Mouse (Mus musculus): ENCODE results near the gene Hbq1b.

Gene Hbq1b

DNA sequence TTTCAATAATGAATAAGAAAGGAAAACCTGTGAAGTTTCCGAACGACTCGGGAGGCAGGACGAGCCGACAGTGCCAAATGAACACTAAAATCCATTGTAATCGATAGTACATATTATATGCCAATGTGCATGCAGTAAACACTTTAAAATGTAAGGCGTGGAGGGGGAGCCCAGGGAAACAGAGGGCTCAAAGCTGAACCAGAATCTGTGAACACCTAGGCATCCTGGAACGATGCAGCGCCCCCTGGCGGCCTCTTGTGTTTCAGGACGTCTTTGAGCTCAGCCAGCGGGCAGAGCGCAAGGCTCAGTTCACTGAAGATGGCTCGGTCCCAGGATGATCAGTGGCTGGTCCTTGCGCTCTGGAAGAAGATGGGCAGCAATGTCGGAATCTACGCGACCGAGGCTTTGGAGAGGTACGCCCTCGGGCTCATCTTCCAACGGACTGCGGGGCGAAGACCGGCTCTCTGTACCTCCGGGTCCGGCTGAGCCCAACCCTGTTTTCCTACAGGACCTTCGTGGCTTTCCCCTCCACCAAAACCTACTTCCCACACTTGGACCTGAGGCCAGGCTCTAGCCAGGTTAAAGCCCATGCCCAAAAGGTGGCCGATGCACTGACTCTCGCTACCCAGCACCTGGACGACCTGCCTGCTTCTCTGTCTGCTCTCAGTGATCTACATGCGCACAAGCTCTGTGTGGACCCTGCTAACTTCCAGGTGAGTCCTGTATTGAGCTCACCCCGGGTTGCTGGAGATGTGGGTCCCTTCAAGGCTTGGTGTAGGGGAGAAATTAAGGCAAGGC, at the start of gene Hbq1b:
Gene Hbq1b (plus strand): TSS at position 271 of the 798 bp plus-strand sequence.
- CTCF ChIA-PET = interaction anchor here (0.6 to 1.7 kb wide), 46 partner anchors 9 to 1684 kb away, joined by 3 to 49 read pairs (median 4); partner anchors contain the start of genes Hbq1a (in 3 of the 4) and Nprl3 (in 1 of the 4)

DNA sequence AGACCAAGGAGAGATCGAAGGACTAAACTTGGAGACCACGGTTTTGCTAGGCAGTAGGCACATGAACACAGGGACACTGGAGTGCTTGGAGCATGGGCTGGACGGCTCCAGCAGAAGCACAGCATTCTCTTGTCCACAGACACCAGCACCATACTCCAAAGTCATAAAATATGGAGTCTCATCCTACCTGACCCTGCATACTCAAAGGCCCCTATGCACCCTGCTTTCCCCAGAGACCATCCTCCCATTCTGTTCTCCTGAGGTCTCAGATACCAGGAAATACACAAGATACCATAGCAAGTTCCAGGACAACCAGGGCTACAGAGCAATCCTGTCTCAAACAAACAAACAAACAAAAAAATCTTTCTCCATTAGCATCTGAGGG, 49.4 kb upstream of the Hbq1b start:
- ChIA-PET POLR2A (interaction anchor here in 3 of 4 experiments (0.7 to 10.1 kb wide), 9 partner anchors 9 to 32 kb away, joined by 3 to 108 read pairs (median 4); partner anchors contain the start of genes Mpg (in 2 of the 3), Nprl3 (in 1 of the 3), Rhbdf1 (in 1 of the 3) and Snrnp25 (in 1 of the 3)), CTCF (interaction anchor here (0.5 to 4.0 kb wide), 36 partner anchors 8 to 315 kb away, joined by 3 to 36 read pairs (median 4); partner anchors contain the start of genes Hbq1a (in 1 of the 4), Hbq1b (in 1 of the 4), Rhbdf1 (in 1 of the 4) and Snrnp25 (in 1 of the 4))

More for the DNA sequence above, at the start of gene Hbq1b:
- POLR2A ChIA-PET = interaction anchor here in 3 of 4 experiments (0.6 to 1.7 kb wide), 9 partner anchors 13 to 346 kb away, joined by 3 to 8 read pairs (median 5); partner anchors contain the start of genes Nprl3 (in 3 of the 3), Hbq1a (in 1 of the 3) and Snrnp25 (in 1 of the 3)

DNA sequence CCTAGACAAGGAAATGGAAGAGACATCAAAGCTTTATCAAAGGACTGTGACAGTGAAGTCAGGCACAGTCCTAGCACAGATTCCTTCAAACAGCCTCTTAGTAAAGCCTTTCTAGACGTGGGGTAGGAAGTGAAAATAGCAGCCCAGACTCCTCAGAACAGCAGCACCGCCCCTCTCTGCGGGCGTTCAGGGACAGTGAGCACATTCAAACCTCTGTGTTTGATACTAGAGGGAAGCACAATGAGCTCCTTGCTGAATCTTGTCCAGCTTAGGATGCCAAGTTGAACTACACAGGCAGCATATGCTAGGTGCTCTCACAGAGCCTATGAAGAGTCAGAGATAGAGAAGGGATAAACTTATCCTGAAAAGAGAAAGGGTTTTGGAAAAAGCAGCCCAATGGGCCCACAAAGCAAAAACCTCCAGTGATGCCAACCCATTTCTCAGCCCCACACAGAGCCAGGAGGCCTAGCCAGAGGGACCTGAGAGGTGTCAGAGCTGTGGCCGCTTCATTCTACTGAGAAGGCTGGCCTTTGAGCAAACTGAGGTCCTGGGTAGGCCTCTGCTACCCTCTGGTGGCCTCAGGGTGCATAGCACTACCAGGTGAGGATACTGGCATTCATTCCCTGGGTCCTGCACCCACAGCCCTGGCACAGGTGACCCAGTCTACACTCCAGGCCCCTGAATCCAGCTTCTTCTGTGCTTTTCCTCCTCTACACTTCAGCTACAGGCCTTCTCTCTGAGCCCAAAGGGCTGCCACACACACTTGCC, 48.5 kb upstream of the Hbq1b start:
- ChIA-PET POLR2A (interaction anchor here in 3 of 4 experiments (0.6 to 10.1 kb wide), 11 partner anchors 8 to 368 kb away, joined by 3 to 108 read pairs (median 4); partner anchors contain the start of genes Mpg (in 1 of the 3), Nprl3 (in 1 of the 3) and Rhbdf1 (in 1 of the 3)), CTCF (interaction anchor here (0.5 to 4.0 kb wide), 29 partner anchors 8 to 87 kb away, joined by 3 to 36 read pairs (median 4); partner anchors contain the start of genes Hbq1b (in 2 of the 4), Snrnp25 (in 2 of the 4) and Rhbdf1 (in 1 of the 4))

GRCm38 (mm10) chr11:32241391-32241790, 45.4 kb upstream of the Hbq1b start:
- CTCF ChIA-PET = interaction anchor here in 3 of 4 experiments (0.7 to 3.5 kb wide), 3 partner anchors 34 to 59 kb away, joined by 3 to 14 read pairs (median 4); no protein-coding TSS in a partner anchor
- POLR2A ChIA-PET = interaction anchor here in 2 of 4 experiments (1.1 to 1.9 kb wide), 4 partner anchors 12 to 27 kb away, joined by 3 to 4 read pairs (median 4); no protein-coding TSS in a partner anchor

DNA sequence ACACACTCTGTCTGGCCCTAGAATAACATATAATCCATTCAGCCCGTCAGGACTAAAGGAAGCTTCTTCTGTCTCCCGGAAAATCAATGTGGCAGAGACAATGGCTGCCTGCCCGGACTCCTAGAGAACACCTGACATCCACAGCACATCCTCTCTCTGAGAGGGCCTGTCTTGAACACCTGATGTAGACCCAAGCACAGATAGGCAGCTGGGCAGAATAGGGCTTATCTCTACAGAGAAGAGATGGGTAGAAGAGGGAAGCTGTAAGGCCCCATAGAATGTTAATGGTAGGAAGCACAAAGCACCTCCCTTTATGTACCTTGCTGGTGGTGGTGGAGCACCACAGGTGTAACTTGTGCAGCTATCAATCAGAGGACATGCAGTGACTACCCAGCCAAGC, 44.6 kb upstream of the Hbq1b start:
- CTCF ChIA-PET = interaction anchor here in 3 of 4 experiments (0.5 to 3.5 kb wide), 5 partner anchors 11 to 97 kb away, joined by 3 to 15 read pairs (median 5); no protein-coding TSS in a partner anchor
- POLR2A ChIA-PET = interaction anchor here in 2 of 4 experiments (0.7 to 1.3 kb wide), 4 partner anchors 12 to 273 kb away, joined by 3 to 4 read pairs (median 3); no protein-coding TSS in a partner anchor

DNA sequence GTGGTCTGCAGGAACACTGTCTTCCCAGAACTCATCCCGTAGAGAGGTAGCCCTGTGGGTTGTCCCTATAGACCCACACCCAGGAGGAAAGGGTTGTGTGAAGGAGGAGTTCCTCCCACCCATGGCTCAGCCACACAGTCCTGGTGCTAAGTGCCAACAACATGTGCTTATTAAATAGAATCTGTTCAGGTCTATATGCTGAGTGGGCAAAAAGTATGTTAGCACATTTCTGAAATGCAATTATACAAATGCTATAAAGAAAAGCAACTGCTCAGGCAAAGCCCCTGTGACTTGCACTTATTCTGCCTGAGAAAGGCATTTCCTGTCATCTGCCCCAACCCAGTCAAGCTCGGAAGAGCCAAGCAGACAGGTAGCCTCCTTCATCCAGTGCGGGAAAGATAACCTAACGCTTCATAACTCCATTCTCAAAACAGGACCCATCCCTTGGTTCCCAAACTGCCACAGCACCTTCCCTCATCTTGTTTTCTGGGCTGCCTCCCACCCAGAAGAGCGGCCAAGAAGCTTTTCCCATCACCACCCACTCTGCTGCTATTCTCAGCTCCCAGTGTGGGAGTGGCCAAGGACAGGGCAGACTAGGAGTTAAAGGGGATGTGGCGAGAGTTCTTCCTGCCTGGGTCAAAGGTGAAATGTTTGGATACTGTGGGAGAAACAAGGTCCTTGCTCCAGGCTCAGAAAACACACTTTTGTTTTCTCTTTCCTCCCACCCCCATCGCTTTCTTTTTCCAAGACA, 43.4 kb upstream of the Hbq1b start:
- ChIA-PET CTCF (interaction anchor here in 2 of 4 experiments (0.7 to 3.5 kb wide), 6 partner anchors 11 to 81 kb away, joined by 3 to 14 read pairs (median 4); no protein-coding TSS in a partner anchor), POLR2A (interaction anchor here in 3 of 4 experiments (0.7 to 1.7 kb wide), 13 partner anchors 10 to 80 kb away, joined by 3 to 6 read pairs (median 3); partner anchors contain the start of genes Snrnp25 (in 2 of the 3), Mpg (in 1 of the 3) and Nprl3 (in 1 of the 3))

DNA sequence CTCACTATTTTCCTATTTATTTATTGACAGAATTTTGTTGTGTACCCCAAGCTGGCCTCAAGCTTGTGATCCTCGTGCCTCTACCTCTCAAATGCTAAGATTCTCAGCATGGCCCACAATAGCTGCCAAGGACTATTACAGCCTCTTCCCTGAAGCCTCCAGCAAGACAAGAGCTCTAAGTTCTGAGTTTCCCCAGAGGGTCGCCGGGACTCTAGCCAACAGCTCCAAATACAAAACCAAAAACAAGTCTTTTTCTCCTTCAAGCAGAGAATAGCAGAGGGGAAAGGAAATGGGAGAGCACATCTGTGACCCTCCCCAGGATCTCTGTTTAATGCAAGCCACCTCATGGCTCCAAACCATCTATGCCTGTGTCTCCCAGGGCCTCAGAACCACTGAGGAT, 42.7 kb upstream of the Hbq1b start:
- POLR2A ChIA-PET = interaction anchor here in 3 of 4 experiments (0.6 to 1.7 kb wide), 15 partner anchors 10 to 170 kb away, joined by 3 to 6 read pairs (median 3); partner anchors contain the start of genes Snrnp25 (in 2 of the 3), Il9r (in 1 of the 3) and Nprl3 (in 1 of the 3)
- CTCF ChIA-PET = interaction anchor here in 2 of 4 experiments (0.9 to 1.6 kb wide), 4 partner anchors 11 to 80 kb away, joined by 3 to 7 read pairs (median 4); no protein-coding TSS in a partner anchor

GRCm38 (mm10) chr11:32244617-32245016, 42.1 kb upstream of the Hbq1b start:
- POLR2A ChIA-PET = interaction anchor here in 3 of 4 experiments (0.6 to 1.7 kb wide), 8 partner anchors 12 to 171 kb away, joined by 3 to 6 read pairs (median 4); partner anchors contain the start of genes Il9r (in 1 of the 3) and Snrnp25 (in 1 of the 3)

GRCm38 (mm10) chr11:32245614-32246013, 41.2 kb upstream of the Hbq1b start:
- POLR2A ChIA-PET = interaction anchor here in 3 of 4 experiments (0.6 to 1.1 kb wide), 3 partner anchors 12 to 63 kb away, joined by 3 read pairs; no protein-coding TSS in a partner anchor
- CTCF ChIA-PET = interaction anchor here in 1 of 4 experiments (0.9 to 2.8 kb wide), 2 partner anchors 9 to 84 kb away, joined by 3 to 8 read pairs; no protein-coding TSS in a partner anchor

More at GRCm38 (mm10) chr11:32244617-32245016, 42.1 kb upstream of the Hbq1b start:
- CTCF ChIA-PET = interaction anchor here in 2 of 4 experiments (0.9 to 1.6 kb wide), 4 partner anchors 8 to 76 kb away, joined by 3 to 7 read pairs (median 4); no protein-coding TSS in a partner anchor

- ChIA-PET CTCF (interaction anchor here in 3 of 4 experiments (0.5 to 2.8 kb wide), 7 partner anchors 9 to 448 kb away, joined by 3 to 8 read pairs (median 6); no protein-coding TSS in a partner anchor), POLR2A (interaction anchor here in 3 of 4 experiments (0.8 to 2.0 kb wide), 5 partner anchors 11 to 42 kb away, joined by 3 to 4 read pairs (median 3); partner anchors contain the start of gene Snrnp25 (in 1 of the 3))
These were observed 39.7 kb upstream of the Hbq1b start for GRCm38 (mm10) chr11:32247068-32247467.

GRCm38 (mm10) chr11:32248350-32248749, 38.4 kb upstream of the Hbq1b start:
- POLR2A ChIA-PET = interaction anchor here in 1 of 4 experiments (1.3 to 2.0 kb wide), 2 partner anchors 20 to 26 kb away, joined by 4 to 5 read pairs; partner anchors contain the start of gene Rhbdf1
- CTCF ChIA-PET = interaction anchor here in 3 of 4 experiments (0.6 to 2.2 kb wide), 3 partner anchors 11 to 142 kb away, joined by 3 to 8 read pairs (median 6); no protein-coding TSS in a partner anchor

DNA sequence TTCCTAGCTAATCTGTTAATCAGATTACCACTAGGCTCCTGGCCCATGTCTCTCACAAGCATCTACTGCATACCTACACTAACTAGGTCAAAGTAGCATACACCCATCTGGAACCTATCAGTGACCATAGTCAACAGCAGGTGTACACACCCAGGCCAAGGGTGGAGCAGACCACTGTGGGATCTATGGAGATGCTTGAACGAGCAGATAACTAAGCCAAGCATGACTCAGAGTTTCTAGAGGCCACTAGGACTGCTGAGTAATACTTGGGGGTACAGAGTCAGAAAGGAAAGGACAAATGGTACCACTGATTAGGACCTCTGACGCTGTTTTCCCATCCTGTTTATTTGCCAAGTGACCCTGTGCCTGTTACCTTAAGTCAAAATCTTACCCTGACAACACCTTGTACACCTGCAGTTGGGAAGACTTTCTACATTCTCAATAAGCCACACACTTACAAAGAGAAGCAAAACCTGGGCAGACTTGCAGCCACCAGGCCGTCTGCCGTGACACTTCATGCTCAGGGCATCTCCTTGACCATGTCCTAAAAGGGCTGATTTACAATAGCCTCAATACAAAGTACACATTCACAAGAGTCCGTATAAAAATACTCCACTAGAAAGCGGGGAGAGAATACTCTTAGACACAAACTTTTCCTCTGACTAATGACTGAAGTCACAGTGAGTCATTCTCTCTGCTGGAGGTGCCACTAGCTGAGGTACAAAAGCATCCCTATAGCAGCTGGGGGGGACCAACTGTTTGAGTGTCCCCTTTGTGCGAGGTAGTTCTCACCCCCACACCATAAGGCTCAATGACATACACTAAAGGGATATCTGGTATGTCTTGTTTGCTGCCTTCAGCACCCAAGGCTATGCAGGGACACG, 35.6 kb upstream of the Hbq1b start:
- ChIA-PET CTCF (no interaction called here), POLR2A (no interaction called here)

GRCm38 (mm10) chr11:32253121-32253520, 33.6 kb upstream of the Hbq1b start:
- CTCF ChIA-PET = no interaction called here
- POLR2A ChIA-PET = interaction anchor here in 2 of 4 experiments (0.9 to 1.6 kb wide), 3 partner anchors 9 to 14 kb away, joined by 3 to 6 read pairs (median 3); partner anchors contain the start of gene Nprl3 (in 1 of the 2)

- CTCF ChIA-PET = interaction anchor here in 2 of 4 experiments (0.6 to 2.5 kb wide), 3 partner anchors 19 to 95 kb away, joined by 3 to 5 read pairs (median 3); partner anchors contain the start of gene Hbq1b (in 1 of the 2)
- POLR2A ChIA-PET = interaction anchor here in 1 of 4 experiments (0.9 to 1.9 kb wide), 2 partner anchors 11 to 12 kb away, joined by 3 to 9 read pairs; partner anchors contain the start of gene Nprl3
These were observed 30.6 kb upstream of the Hbq1b start for GRCm38 (mm10) chr11:32256146-32256545.

DNA sequence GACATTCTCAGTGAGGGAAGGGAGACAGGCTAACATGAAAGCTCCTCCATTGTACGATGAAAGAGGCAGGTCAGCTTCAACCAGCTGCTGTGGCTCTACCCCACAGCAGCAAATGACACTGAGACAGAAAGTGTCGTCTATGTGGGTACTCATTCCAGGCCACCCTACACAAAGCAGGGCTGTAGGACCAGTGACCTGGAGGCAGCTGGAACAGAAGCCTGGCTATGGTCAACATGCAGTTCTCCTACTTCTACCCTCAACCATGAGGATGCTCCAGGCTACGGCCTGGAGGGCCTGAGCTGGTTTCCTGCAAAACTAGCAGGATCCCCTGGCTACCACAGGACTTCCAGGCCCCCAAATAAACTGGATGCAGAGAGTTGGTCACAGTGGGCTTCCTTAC, 30.2 kb upstream of the Hbq1b start:
- POLR2A ChIA-PET = interaction anchor here in 1 of 4 experiments (1.9 kb wide), 1 partner anchor 10 kb away, joined by 9 read pairs; the partner anchor contains the start of gene Nprl3
- CTCF ChIA-PET = interaction anchor here in 2 of 4 experiments (0.6 to 2.5 kb wide), 3 partner anchors 19 to 95 kb away, joined by 3 to 5 read pairs (median 3); partner anchors contain the start of gene Hbq1b (in 1 of the 2)
